Mouse (Mus musculus): ENCODE data around the gene Phf21b.
"Not testable (repeated sequence)": the region's sequence is repeated elsewhere in the genome, so short reads cannot be mapped to it uniquely, and the experiment has no call there.

The Phf21b gene

GRCm38 (mm10) chr15:84856006-84856995, at the start of gene Phf21b:
Phf21b (minus strand) TSS chr15:84856049.
- DNase-seq (ENCODE audit: low read depth, low spot score), result peak; percentile 94

GRCm38 (mm10) chr15:84903843-84904385, 48.1 kb upstream of the Phf21b start:
- no peak for DNase-seq (ENCODE audit: low read depth, low spot score)

GRCm38 (mm10) chr15:84898077-84898476, 42.2 kb upstream of the Phf21b start:
- no peak for DNase-seq (ENCODE audit: low read depth, low spot score)

- DNase-seq (ENCODE audit: low read depth, low spot score), result no peak
Measured at GRCm38 (mm10) chr15:84896664-84897063, 40.8 kb upstream of the Phf21b start.

GRCm38 (mm10) chr15:84896216-84896615, 40.4 kb upstream of the Phf21b start:
- not testable (repeated sequence) for DNase-seq (ENCODE audit: low read depth, low spot score)

- peak; percentile 64 for DNase-seq (ENCODE audit: low read depth, low spot score)
Measured at GRCm38 (mm10) chr15:84891658-84892057, 35.8 kb upstream of the Phf21b start.

GRCm38 (mm10) chr15:84891246-84891645, 35.4 kb upstream of the Phf21b start:
- no peak for DNase-seq (ENCODE audit: low read depth, low spot score)

- no peak for DNase-seq (ENCODE audit: low read depth, low spot score)
Measured at GRCm38 (mm10) chr15:84888066-84888465, 32.2 kb upstream of the Phf21b start.

- DNase-seq (ENCODE audit: low read depth, low spot score), result no peak
Measured at GRCm38 (mm10) chr15:84877029-84877815, 21.4 kb upstream of the Phf21b start.

- DNase-seq (ENCODE audit: low read depth, low spot score), result no peak
Measured at GRCm38 (mm10) chr15:84873867-84874266, 18.0 kb upstream of the Phf21b start.

GRCm38 (mm10) chr15:84873079-84873478, 17.2 kb upstream of the Phf21b start:
- no peak for DNase-seq (ENCODE audit: low read depth, low spot score)

GRCm38 (mm10) chr15:84871802-84872201, 16.0 kb upstream of the Phf21b start:
- no peak for DNase-seq (ENCODE audit: low read depth, low spot score)

- DNase-seq (ENCODE audit: low read depth, low spot score), result no peak
Measured at GRCm38 (mm10) chr15:84861911-84862310, 6.1 kb upstream of the Phf21b start.

GRCm38 (mm10) chr15:84857623-84858022, 1.8 kb upstream of the Phf21b start:
- no peak for DNase-seq (ENCODE audit: low read depth, low spot score)

- peak; percentile 87 for DNase-seq (ENCODE audit: low read depth, low spot score)
Measured at GRCm38 (mm10) chr15:84854921-84855901, 638 bp downstream of the Phf21b start.

GRCm38 (mm10) chr15:84854171-84854811, 1.6 kb downstream of the Phf21b start:
- DNase-seq (ENCODE audit: low read depth, low spot score), result no peak

- no peak for DNase-seq (ENCODE audit: low read depth, low spot score)
Measured at GRCm38 (mm10) chr15:84853261-84854137, 2.4 kb downstream of the Phf21b start.

- peak; percentile 35 for DNase-seq (ENCODE audit: low read depth, low spot score)
Measured at GRCm38 (mm10) chr15:84852457-84853070, 3.3 kb downstream of the Phf21b start.

- peak; percentile 35 for DNase-seq (ENCODE audit: low read depth, low spot score)
Measured at GRCm38 (mm10) chr15:84850321-84850720, 5.5 kb downstream of the Phf21b start.

Measured in A20 (cell line).